Mouse (Mus musculus): Measurements from ENCODE around the gene Galnt16. TPM values are rescaled to one million over a fixed set of nuclear protein-coding genes. Genes with fewer than 3 reads are reported as not detected.

The Galnt16 gene
- 2.3 and 3.3 TPM in 2 replicates for polyA plus RNA-seq (2015; fragmentation: Nextera tagmentation; extraction: Ambion mirVana)

DNA sequence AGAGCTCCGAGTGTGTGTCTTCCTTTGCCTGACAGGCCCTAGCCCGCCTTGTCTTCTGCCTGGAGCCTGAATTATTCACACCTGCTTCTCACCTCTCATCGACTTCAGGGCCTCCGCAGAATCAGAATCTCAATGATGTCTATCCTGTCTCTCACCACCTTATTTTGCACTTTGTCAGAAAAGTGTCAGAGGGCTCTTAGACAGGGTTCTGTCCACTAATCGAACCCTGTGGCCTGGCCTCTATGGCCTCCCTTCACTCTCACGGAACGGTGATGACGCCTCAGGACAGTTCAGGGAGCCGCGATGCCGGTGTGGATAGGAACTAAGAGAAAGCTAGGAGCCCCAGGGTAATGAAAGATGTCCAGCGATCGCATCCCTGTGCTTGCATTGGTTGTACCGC lies at the start of gene Galnt16:
Gene Galnt16 (plus strand): TSS at position 301 of the 400 bp plus-strand sequence.

DNA sequence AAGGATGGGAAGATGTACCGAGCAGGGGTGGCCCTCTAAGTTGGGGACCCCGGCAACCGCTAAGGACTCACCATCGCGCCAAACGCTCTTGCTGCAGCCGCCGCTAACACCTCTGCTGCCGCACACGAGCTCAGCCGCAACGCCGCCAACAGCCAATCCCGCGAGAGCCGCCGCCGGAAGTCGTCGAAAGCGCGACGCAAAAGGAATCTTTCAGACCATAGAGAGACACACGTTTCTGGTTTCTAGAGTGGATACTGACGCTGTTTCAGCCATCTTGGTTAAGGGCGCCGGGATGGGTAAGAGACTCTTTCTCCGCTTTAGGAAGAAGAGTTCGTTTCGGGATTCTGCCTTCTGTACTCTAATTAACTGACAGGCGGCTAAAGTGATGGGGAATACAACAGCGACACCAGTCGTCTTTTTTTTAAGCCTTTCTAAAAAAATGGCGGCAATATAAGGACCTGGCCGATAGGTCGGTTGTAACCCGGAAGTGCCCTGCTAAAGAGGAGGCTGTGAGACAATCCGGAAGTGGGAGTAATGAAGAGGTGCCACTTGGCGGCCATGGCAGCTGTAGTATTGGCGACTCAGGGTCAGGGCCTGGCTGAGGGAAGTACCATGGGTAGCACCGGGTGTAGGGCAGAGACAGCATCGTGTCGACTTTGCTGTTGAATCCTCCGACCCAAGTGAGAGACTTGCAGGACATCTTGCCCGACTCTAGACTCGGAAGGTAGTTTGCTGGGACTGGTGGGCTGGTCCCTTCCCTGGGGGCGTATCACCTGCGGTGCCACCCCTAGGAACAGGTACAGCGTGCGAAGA lies 125.8 kb downstream of the Galnt16 start, which contains the start of the genes Slc39a9 and Erh:
Gene Slc39a9 (plus strand): TSS at position 191 of the 813 bp plus-strand sequence.
Gene Erh (minus strand): TSS at position 649 of the 813 bp plus-strand sequence.

Other genes with a start within 250 kb of the Galnt16 start
- gene Dcaf5, start 81.7 kb upstream of the Galnt16 start, polyA plus RNA-seq (2015; fragmentation: Nextera tagmentation; extraction: Ambion mirVana): 3.9 and 5.2 TPM in 2 replicates
- 5.5 and 6.7 TPM in 2 replicates for gene Exd2, start 55.2 kb upstream of the Galnt16 start, polyA plus RNA-seq (2015; fragmentation: Nextera tagmentation; extraction: Ambion mirVana)
- 8.2 and 8.7 TPM in 2 replicates for gene Slc39a9, start 125.6 kb downstream of the Galnt16 start, polyA plus RNA-seq (2015; fragmentation: Nextera tagmentation; extraction: Ambion mirVana)
- 214 and 218 TPM in 2 replicates for gene Erh, start 126.1 kb downstream of the Galnt16 start, polyA plus RNA-seq (2015; fragmentation: Nextera tagmentation; extraction: Ambion mirVana)
- 0.11 and 0.12 TPM in 2 replicates for gene Plekhd1, start 174.3 kb downstream of the Galnt16 start, polyA plus RNA-seq (2015; fragmentation: Nextera tagmentation; extraction: Ambion mirVana)
- gene Ccdc177, start 242.4 kb downstream of the Galnt16 start, polyA plus RNA-seq (2015; fragmentation: Nextera tagmentation; extraction: Ambion mirVana): not detected in 2 replicates

Data from spleen, postnatal 0 days (tissue).